Mouse (Mus musculus): Measurements from ENCODE around the gene Dmbt1.
"Not testable (repeated sequence)": the region's sequence is repeated elsewhere in the genome, so short reads cannot be mapped to it uniquely, and the experiment has no call there.

Dmbt1 gene

DNA sequence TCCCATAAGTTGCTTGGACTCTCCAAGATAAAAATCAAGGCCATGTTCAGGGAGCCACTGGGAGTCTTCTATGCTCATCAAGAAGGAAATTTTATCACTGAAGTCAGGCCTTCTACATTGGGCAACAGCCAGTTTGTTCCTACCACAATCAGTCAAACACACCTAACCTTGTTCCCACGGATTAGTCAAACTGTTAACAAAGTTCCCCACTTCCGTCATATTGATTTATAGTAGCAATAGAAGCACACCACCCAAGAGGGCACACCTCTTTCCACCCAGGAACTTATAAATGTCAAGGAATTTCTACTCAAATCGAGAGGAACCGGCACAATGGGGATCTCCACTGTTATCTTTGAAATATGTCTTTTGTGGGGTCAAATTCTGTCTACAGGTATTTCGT lies at the start of gene Dmbt1:
Gene Dmbt1, plus strand, starts transcription at position 299 of the 400 bp plus-strand sequence.
- DNase-seq (ENCODE audit: low spot score in 2 of 2) = no peak

DNA sequence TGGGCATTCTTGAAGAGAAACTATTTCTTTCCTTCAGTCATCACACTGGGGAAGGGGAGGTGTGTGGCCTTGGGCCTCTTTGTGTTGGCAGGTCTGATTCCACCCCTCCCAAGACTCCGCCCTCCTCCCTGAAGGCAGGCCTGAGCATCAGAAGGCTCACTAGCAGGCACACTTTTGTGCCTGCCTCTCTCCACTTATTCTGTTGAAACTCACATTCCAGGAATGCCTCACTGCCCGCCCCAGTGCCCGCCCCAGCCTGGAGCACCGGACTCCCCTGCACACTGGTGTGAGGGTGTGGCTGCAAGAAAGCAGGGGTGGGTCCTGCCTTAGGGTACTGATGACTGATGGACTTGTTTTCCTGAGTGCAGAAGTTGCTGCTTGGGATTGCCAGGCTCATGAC lies 49.5 kb upstream of the Dmbt1 start:
- no peak for DNase-seq (ENCODE audit: low spot score in 2 of 2)

DNA sequence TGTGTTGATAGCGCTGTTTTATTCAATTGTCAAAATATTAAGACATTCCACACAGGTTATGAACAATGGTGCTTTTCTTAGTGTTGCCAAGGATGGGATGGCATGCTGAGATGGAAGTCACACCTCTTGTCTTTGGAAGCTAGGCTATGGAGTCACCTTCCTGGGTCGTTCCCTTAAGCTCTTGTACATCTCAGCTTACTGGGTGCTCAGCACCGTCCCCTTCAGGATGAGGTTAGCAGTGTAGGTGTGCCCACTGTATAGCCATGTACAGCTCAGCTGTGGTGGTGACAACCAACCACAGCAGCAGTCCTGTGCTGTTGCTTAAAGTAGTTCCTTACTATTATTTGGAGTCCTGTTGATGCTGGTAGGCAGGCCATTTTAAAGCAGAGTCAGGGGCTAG lies 49.0 kb upstream of the Dmbt1 start:
- DNase-seq (ENCODE audit: low spot score in 2 of 2) = no peak

DNA sequence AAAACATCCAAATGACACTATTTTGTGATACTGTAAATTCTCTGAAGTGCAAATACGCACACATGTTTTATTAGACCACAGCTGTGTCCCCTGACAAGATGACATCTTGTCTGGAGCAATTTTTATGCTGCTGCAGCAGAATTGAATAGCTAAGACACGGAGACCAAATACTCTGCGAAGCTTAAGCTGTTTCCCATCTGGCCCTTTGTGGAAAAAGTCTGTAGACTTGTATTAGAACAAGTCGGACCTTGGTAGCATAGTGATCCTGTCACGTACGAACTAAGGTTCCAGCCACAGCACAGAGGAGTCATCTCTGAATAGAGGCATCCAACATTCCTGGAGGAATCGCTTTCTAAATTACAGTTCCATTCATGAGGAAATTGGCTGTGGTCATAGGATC lies 47.6 kb upstream of the Dmbt1 start:
- DNase-seq (ENCODE audit: low spot score in 2 of 2) = no peak

DNA sequence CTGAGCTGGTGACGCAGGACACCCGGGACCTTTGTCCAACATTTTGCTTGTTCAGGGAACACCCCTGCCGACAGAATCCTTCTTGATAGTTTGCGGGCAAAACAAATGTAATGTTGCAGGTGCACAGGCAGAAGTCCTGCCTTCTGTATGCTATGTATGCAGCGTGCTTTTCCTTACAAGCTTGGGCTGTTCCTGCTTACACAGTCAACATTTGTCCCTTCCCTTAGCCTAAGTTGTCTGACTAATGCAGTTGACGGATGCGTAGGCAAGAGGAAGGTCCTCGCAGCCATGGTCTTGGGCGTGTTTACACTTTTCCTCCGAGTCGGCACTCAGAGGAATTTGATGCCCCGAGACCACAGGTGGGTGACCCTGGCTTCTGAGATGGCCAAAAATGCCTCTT lies 46.7 kb upstream of the Dmbt1 start:
- no peak for DNase-seq (ENCODE audit: low spot score in 2 of 2)

DNA sequence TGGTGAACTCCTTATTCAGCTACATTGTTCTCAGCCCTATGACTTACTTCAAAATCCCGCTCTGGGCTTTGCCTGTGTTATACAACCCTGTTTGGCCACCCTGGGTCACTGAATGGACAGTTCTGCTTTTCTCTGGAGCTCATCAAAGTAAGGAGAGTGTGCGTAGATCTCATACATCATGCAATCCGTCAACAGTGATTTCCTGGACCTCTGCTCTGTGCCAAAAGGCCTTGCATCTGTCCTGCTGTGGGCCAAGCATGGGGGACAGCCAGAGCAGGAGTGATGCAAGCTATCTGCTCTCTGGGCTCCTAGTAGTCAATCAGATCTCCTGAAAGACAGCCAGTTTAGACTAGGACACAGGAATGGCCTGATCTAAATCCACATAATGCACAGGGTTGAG lies 46.1 kb upstream of the Dmbt1 start:
- DNase-seq (ENCODE audit: low spot score in 2 of 2) = no peak

DNA sequence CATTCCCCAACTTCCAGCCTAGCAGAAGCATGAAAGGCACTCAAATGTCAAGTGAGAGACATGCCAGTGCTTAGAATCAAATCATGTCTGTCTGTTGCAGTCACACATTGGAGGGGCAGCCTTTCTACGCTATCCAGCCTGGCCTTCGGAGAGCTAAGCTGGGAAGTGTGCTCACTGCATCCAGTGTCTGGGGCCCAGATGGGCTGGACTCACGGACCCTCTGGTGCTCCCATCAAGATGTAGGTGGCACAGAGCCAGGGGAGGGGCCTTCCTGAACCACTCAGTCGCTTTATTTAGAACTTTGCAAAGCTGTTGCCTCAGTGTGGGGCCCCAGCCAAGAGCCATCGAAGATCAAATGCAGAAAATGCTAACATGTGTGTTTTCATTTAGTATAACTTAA lies 43.7 kb upstream of the Dmbt1 start:
- DNase-seq (ENCODE audit: low spot score in 2 of 2) = no peak

DNA sequence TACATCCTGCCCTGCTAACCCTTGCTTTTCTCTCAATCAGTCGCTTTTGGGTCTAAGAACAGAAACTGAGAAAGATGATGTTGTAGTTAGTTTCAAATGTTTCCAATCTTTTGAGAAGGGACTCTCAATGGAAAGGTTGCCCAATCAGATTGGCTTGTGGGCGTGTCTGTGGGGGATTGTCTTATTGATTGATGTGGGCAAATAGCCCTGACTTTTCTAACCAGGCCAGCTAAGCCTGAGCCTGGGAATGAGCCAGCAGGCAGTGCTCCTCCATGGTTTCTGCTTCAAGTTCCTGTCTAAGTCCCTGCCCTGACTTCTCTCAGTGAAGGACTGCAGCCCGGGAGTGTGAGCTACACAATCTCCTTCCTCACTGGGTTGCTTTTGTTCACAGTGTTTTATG lies 42.5 kb upstream of the Dmbt1 start:
- no peak for DNase-seq (ENCODE audit: low spot score in 2 of 2)

DNA sequence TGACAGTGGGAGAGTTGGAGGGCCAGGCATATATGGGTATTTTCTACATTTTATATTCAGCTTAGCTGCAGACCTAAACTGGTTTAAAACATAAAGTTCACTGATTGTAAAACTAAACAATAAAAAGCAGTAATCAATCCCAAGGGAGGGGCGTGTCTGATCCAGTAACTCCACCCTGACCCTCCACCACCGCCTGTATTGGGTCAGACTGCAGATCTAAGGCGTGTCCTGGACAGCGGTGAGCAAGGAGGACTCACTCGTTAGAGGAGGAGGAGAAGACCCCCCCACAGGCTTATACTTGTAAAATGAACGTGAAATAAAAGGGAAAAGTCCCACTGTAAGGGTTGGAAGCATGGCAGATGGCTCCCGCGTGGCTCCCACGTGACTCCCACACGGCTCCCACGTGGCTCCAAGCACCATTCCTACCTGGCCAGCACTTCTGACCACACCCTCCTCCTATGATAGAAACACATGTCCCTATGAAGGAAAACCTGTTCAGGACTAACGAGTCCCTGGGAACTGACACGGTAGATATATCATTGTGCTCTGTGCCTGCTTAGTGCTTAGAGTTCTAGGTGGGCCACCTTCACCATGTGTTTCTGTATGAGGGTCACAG lies 40.6 kb upstream of the Dmbt1 start:
- DNase-seq (ENCODE audit: low spot score in 2 of 2) = no peak

DNA sequence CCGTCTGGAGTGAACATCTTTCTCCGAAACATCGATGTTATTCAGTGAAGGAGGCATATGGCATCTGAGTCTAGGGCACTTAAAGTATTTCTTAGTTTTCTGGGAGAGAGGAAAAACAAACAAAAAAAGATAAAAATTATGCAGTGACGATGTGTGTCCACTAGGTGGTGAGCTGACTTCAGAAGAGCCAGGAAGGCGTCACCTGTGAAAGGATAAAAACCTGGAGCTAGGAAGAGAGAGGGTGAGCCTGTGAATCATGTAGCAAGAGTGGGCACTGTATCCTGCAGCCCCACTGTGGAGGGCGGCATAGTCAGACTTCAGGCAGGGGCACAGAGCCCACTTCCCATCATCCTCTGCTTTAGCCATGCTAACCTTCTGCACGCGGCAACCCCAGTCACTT lies 37.9 kb upstream of the Dmbt1 start:
- no peak for DNase-seq (ENCODE audit: low spot score in 2 of 2)

DNA sequence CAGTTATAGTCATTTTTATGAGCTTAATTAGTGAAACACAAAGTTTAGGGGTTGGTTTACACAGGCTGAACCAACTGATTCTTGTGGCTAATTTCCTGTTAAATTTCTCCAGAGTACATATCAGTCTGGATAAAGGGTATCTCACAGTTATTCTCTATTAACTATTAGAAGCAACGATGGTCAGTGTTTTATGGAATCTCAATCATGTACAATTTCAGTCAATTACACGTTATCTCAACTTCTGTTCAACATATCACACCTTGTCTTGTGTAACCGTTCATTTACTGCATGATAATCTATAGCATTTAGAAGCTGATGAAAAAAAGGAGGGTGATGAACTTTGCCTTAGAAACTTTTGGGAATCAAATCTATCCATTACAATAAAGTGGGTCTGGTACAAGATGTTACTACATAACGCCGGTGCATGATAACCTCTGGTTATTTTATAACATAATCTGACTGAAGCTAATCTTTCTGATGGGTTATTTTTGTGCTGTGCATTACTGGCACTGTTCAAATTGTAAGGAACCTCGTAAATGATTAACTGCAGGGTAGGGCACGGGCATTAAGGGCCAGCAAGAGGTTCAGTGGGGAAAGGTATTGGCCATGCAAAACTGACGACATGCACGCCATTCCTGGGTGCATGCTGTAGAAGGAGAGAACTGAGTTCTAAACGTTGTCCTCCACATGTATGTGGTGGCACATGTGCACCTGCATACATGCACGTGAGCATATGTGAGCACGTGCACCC lies 29.7 kb upstream of the Dmbt1 start:
- DNase-seq (ENCODE audit: low spot score in 2 of 2) = no peak

DNA sequence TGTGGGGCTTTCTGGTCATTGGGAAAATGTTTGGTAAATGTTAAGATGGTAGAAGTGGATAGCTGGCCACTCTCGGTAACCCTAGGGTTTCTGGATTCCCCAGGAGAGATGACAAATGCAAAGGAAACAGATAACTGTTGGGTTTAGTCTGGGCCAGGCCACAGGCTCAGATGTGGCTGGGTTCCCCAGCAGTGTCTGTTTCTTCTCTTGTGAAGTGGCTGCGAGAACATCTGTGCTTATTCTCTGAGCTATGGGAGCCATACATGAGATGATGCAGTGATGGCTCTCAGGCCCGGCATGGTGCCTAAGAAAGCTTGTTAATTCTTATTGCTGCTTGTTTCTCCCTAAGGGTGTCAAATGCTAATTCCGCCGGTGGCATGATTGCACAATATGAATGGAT lies 27.8 kb upstream of the Dmbt1 start:
- DNase-seq (ENCODE audit: low spot score in 2 of 2) = no peak

DNA sequence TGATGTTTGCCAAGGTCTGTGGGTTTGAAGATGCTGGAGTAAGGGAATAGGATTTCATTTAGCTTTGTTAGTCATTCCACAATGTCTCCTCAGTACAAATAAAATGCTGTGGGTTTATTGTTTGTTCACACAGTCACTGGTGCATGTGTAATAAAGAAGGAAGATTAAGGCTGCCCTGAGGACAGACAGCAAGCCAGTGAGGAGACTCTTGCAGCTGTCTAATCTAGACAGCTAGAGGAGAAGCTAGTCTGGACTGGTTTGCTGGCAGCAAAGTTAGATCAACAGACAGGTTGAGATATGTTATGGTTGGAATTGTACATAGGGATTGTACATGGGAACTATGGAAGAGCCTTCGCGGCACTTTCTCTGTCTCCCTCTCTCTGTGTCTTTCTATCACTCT lies 24.6 kb upstream of the Dmbt1 start:
- DNase-seq (ENCODE audit: low spot score in 2 of 2) = no peak

DNA sequence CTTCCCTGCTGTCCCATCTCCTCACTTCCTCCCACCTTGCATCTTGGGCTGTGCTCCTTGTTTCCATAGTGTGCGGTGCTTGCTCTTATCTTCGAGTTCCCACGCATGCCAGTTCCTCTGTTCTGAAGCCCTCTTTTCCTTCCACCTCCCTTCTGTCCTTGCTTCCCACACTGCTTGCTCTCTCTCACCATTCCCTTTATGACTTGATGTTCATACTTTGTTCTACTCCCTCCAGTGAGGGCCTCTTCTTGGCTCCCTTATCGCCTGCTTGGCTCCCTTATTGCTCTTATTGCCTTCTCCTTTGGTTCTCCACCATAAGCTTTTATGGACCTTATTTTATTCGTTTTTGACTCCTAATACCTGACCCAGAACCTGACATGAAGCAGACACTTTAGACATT lies 22.7 kb upstream of the Dmbt1 start:
- DNase-seq (ENCODE audit: low spot score in 2 of 2) = no peak

DNA sequence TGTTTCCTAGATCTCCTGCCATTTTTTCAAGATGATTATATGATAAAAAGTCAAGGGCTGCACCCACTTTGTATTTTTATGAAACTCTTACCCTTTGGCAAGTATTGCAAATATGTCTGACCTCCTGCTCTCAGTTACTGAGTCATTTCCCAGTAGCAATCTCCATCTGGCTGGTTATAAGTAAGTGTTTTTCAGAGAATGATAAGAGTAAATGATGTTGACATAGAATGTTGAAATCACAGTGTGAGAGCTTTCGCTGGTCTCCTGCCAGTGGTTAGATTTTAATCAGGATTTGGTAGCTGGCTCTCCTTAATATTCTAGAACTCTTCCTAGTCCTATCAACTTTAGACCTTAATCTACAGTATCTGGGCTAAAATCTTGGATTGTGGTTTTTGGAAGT lies 20.0 kb upstream of the Dmbt1 start:
- no peak for DNase-seq (ENCODE audit: low spot score in 2 of 2)

DNA sequence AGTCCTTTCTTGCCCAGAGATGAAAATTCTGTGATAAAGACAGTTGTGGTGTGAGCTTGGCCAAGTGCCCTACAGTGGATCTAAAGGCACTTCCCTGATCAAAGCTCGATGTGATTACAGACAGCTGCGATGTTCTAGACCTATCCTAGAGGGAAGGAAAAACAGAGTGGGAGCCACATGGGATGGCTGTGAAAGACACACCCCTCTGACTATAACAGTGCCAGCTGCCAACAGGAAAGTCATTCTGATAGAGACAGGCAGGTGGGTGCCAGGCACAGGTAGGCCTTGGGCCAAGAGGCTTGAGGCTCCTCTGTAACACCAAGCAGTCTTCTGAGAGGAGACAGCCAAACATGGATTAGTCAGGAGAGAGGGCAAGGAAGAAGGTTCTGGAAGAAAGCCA lies 12.7 kb upstream of the Dmbt1 start:
- no peak for DNase-seq (ENCODE audit: low spot score in 2 of 2)

DNA sequence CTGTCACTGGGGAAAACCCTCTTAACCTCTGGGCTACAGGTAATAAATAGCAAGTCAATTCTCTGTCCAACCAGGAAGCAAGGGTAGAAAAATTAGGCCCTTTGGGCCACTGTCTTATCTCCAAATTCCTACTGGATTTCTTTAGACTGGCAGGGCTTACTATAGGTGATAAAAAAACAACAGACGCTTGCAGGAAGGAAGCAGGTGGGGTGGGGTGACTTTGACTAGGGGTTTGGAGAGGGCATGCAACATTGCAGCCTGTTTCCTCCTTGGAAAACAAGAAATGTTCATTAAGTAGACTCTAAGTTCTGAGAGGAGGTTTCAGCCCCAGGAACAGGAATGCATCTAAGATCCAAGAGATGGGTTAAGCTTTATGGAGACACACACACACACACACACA lies 7.0 kb upstream of the Dmbt1 start:
- no peak for DNase-seq (ENCODE audit: low spot score in 2 of 2)

DNA sequence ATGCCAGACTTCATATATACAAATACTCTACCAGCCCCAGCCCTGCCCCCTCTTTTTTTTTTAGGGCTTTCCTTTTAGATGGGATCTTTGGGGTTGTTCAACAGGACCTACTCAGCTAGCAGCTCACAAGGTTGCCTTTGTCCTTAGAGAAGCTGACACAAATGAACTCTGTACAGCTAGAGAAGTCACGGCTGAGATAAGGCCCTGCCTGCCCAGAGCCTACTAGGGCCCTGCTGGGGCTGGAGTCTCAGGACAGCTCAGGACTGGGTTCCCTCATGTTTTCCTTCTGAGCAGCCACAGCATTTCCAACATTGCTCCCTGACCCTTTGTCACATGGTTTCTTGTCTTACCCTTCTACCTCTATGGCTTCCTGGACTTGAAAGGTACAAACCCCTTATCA lies 4.3 kb upstream of the Dmbt1 start:
- DNase-seq (ENCODE audit: low spot score in 2 of 2) = no peak

DNA sequence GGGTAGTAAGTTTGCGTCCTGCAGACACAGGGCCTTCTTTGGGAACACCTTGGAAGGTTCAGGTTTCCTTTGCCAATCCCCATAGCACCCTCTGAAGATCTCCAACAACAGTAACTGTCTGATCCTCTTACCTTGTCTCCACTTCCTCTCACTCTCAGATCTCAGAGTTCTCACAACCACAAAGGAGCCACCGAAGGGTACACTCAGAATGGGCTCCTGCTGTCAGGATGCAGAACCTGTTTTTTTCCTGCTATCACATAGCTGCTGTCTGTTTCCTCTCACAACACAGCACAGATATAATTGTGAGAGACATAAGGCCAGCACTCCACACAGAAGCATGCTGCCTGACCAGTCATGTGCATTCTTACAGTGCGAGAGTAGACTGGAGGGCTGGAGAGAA lies 4.5 kb downstream of the Dmbt1 start:
- no peak for DNase-seq (ENCODE audit: low spot score in 2 of 2)

DNA sequence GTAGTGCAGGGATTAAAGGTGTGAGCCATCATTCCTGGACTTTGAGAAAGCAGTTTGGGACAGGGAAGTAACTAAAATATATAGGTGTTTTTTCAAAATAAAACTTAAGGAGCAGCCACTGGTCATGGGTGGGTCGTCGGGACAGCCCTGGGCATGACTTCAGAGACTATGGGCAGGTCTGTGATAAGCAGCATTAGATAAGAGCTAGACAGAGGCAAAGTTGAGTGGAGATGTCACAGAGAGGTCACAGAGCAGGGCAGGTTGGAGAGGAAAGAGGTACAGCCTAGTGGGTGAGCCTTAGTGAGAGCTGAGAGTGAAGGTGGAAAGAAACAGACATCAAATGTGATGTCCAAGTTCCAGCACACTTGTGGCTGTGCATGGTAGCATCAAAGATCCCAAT lies 5.2 kb downstream of the Dmbt1 start:
- no peak for DNase-seq (ENCODE audit: low spot score in 2 of 2)

DNA sequence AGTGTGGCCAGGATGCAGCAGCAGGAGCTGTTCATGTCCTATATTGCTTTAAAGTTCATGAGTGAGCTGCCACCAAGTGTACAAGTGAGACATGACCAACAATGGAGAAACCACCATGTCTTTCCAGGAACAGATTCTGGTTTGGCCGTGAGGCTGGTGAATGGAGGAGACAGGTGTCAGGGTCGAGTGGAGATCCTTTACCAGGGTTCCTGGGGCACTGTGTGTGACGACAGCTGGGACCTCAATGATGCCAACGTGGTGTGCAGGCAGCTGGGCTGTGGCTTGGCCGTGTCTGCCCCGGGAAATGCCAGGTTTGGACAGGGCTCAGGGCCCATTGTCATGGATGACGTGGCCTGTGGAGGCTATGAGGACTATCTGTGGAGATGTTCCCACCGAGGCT lies 8.9 kb downstream of the Dmbt1 start:
- DNase-seq (ENCODE audit: low spot score in 2 of 2) = not testable (repeated sequence)

DNA sequence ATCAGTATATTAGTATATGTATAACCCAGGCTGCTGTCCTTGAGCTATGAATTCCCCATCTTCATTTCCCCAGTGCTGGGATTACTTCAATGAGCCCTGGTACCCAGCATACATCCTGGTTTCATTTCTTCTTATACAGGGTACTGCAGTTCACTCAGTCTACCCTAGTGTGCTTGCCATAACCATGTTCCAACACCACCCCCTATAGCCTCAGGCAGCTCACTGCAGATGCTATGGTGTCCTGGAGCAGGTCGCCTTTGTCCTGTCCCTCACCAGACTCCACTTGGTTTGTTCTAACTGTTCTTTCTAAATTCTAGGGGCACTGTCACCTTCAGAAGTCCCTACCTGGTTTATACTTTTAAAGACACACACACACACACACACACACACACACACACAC lies 10.8 kb downstream of the Dmbt1 start:
- no peak for DNase-seq (ENCODE audit: low spot score in 2 of 2)

DNA sequence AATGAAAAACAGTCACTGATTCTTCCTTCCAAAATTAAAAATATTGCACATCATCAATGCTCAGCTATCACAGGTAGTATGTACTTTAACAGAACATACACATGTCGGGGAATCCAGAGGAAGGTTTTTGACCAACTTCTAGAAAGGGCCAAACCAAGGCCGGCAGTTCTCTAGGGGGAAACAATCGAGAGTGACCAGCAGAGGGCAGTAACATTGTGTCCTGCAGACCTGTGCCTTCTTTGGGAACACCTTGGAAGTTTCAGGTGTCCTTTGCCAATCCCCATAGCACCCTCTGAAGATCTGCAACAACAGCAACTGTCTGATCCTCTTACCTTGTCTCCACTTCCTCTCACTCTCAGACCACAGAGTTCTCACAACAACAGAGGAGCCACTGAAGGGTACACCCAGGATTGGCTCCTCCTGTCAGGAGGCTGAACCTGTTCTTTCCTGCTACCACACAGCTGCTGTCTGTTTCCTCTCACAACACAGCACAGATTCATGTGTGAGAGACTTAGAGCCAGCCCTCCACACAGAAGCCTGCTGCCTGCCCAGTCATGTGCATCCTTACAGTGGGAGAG lies 13.5 kb downstream of the Dmbt1 start:
- DNase-seq (ENCODE audit: low spot score in 2 of 2) = not testable (repeated sequence)

DNA sequence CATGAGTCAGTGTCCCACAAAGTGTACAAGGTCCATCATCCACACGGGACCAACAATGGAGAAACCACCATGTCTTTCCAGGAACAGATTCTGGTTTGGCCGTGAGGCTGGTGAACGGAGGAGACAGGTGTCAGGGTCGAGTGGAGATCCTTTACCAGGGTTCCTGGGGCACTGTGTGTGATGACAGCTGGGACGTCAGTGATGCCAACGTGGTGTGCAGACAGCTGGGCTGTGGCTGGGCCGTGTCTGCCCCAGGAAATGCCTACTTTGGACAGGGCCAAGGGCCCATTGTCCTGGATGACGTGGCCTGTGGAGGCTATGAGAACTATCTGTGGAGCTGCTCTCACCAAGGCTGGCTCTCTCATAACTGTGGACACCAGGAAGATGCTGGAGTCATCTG lies 18.0 kb downstream of the Dmbt1 start:
- not testable (repeated sequence) for DNase-seq (ENCODE audit: low spot score in 2 of 2)
